Mouse (Mus musculus) cerebellum, adult (tissue): Measurements from ENCODE around the gene Gm12258.
"Not testable (repeated sequence)": the region's sequence is repeated elsewhere in the genome, so short reads cannot be mapped to it uniquely, and the experiment has no call there.

Experiments used
- ATAC-seq: cut with Nextera tagmentation; 2 replicates; pipeline ENCODE4 v1.9.2; 2017; ENCODE audit warnings: mild to moderate bottlenecking, moderate library complexity, mixed read lengths; ENCODE audit not compliant: insufficient number of reproducible peaks, low FRiP score, low TSS enrichment

Gene Gm12258

GRCm38 (mm10) chr11:58846919-58847461 is at the start of gene Gm12258:
Gene Gm12258, plus strand, starts transcription at chr11:58847158.
- peak; percentile 100 for ATAC-seq

DNA sequence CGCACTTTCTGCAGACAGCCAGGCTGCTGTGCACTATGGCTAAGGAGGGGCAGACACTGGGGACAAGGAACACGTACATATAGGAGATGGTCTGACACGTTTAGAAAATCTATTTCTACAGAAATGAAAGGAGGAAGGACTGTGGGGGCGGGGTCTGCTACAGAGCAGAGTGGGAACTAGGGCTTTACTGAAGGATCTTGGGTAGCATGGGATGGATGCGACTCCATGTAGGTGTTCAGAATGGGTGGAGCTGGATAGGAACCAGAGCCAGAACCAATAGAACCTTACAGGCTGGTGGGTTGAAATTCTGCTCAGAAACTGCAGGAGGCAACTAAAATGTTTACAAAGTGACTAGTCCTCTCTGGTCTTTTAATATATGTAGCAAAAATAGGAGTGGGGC is 47.2 kb upstream of the Gm12258 start:
- ATAC-seq: no peak

DNA sequence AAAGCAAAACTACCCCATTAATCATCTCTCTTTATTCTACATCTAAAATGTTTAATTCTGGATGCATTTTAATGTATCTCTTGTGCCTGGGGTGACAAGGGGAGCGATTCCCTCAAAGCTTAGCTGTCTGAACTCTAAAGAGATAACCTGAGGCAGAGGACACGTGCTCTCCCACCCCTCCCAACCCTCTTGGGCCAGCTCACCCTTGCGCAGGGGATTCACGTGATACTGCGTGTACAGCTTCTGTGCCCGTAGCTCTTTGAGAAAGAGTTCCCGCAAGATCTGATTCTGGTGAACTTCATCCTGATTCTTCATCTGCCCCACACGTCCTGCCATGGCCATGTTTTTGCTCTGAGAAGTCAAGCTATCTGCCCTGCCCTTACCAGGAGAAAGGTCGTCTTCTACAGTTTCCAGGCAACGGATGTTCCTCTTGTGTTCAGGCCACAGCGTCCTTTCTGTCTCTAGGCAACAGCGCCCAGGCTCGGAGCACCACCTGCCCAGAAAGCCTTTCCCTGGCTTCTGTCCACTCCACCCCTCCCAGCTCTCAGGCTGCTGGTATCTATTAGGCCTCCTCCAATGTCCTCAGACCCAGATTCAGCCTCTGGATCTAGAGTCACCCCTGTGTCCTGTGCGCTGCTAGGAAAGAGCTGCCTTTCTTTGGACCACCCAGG is 45.3 kb upstream of the Gm12258 start, which contains the start of gene Fam183b:
Gene Fam183b (minus strand): TSS at position 403 of the 671 bp plus-strand sequence.
- no peak for ATAC-seq

GRCm38 (mm10) chr11:58803871-58804270 is 43.1 kb upstream of the Gm12258 start:
- ATAC-seq: no peak

GRCm38 (mm10) chr11:58804393-58804792 is 42.6 kb upstream of the Gm12258 start:
- no peak for ATAC-seq

- ATAC-seq: no peak
These were observed 35.0 kb upstream of the Gm12258 start for GRCm38 (mm10) chr11:58812001-58812400.

GRCm38 (mm10) chr11:58814700-58815099 is 32.3 kb upstream of the Gm12258 start, which contains the start of gene Olfr313:
Gene Olfr313, plus strand, starts transcription at chr11:58815000.
- ATAC-seq: not testable (repeated sequence)

GRCm38 (mm10) chr11:58815676-58816075 is 31.3 kb upstream of the Gm12258 start:
- ATAC-seq: no peak

DNA sequence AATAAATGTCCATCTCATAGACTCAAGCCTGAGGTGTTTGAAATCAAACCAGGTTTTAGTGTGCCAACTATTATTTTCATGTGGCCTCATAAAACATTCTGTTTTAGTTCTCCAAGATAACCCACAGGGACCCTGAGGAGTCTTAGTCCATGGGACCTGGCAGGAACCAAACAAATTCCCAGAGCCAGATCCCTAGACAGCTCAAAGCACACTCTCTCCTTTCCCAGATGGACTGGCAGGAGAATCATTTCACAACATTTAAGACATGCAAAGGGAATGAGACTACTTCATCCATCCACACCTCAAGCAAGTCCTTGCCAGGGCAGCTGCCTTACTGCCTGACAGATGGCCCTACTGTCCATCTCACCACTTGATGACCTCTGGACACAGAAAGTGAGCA is 18.0 kb upstream of the Gm12258 start, which contains the start of gene Olfr312:
Gene Olfr312 (plus strand): TSS at position 301 of the 400 bp plus-strand sequence.
- not testable (repeated sequence) for ATAC-seq

DNA sequence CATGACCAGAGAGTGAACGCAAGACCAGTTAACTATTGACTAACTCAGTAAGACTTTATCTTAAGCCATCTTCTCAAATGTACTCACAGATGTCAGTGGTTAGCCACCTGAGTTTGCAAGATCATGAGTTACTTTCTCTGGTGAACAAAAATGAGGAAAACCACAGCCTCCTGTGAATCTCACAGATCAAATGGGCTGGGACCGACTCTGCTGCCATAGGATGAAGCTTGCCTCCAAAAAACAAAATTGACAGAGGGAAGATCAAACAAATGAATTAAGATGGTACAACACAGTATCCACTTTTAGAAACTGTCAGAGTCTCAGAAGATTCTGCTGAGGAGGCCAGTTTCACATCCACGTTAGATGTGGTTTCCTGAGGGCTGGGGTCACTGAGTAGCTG is 17.2 kb upstream of the Gm12258 start:
- no peak for ATAC-seq

DNA sequence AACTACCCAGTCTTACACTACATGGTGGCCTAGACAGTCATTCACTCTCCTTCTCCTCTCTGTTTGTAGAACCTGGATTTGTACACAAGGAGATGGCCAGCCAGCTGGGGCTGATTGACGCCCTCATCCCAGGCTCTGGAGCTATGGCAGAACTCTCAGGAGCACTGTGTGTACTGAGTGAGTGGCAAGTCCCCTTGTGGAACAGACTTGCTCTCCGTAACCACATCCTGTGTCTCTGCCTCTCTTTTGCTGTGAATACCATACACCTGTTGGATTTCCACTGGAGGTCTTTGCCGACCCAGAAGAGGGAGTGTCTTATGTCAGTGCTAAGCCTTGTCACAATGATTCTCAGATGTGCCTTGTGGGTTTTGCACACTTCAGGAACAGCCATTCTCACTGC is 14.4 kb upstream of the Gm12258 start:
- not testable (repeated sequence) for ATAC-seq

DNA sequence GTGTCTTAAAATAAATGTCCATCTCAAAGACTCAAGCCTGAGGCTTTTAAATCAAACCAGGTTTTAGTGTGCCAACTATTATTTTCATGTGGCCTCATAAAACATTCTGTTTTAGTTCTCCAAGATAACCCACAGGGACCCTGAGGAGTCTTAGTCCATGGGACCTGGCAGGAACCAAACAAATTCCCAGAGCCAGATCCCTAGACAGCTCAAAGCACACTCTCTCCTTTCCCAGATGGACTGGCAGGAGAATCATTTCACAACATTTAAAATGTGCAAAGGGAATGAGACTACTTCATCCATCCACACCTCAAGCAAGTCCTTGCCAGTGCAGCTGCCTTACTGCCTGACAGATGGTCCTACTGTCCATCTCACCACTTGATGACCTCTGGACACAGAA is 8.0 kb upstream of the Gm12258 start, which contains the start of gene Olfr311:
Gene Olfr311 (plus strand): TSS at position 301 of the 400 bp plus-strand sequence.
- ATAC-seq: not testable (repeated sequence)

GRCm38 (mm10) chr11:58847636-58848035 is 678 bp downstream of the Gm12258 start:
- ATAC-seq: 0 out of 2 replicates have a peak, but pooled peaks have one; percentile 7

- no peak for ATAC-seq
These were observed 2.8 kb downstream of the Gm12258 start for GRCm38 (mm10) chr11:58849731-58850130.

GRCm38 (mm10) chr11:58860744-58861143 is 13.8 kb downstream of the Gm12258 start:
- no peak for ATAC-seq

DNA sequence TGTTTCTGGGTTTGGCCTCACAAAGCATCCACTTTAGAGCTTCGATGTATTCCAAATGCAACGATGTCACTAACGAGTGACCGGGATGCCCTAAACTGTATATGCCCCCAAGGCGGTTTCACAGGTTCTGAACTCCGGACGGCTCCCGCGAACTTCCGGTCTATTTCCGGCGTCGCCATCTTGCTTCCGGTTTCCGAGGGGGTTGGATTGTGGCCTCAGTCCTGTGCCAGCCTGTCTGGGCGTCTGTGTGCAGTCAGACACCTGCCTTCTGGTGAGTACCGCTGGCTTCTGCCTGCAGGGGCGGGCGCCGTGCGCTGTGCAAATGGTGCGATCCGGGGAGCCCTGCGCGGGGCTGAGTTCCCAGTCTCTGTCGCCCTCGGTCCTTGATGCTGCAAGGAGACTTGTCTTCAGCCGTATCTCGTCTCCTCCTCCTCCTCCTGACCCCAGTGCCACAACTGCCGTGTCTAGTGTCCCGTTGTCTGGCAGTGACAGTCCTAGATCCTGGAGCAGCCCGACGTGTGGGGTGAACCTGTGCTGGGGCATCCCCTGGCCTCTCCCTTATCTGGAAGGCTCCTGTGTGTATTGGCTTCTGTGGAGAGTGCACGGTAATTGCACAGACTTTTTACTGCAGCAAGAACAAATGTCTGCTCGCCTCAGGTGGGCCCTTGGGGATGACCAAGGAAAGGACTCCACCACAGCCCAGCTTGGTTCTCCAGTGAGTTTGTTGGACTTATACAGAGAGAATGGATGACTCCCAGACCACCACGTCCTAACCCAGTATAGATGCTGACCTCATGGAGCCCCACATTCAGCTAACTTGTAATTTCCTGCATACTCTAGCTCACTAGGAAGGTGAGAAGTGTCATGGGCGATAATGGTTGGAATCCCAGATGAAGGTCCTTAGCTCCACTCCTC is 20.3 kb downstream of the Gm12258 start, which contains the start of gene 2810021J22Rik:
Gene 2810021J22Rik (plus strand): TSS at position 178 of the 915 bp plus-strand sequence.
- peak; percentile 76; the same call in 1 of the 2 replicates for ATAC-seq

GRCm38 (mm10) chr11:58867954-58868330 is 21.0 kb downstream of the Gm12258 start:
- no peak for ATAC-seq

DNA sequence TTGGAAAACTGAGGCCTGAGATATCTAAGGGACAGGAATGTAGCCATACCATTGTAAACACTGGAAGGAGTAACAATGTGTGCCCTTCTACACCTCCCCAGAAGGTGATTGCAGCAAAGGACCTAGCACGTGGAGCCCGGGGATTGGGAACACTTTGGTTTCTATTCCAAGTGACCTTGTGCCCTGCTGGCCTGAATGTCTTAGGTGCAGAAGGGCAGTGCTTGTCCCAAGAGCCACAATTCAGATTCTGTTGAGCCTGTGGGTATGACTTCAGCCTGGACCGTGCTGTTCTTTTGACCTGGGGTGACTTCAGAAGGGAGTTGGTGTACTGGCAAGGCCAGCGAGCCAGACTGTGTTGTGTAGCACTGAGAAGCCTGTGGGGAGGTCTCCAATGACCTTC is 24.0 kb downstream of the Gm12258 start:
- no peak for ATAC-seq

GRCm38 (mm10) chr11:58883756-58884155 is 36.8 kb downstream of the Gm12258 start:
- no peak for ATAC-seq

GRCm38 (mm10) chr11:58890511-58890910 is 43.6 kb downstream of the Gm12258 start:
- no peak for ATAC-seq

DNA sequence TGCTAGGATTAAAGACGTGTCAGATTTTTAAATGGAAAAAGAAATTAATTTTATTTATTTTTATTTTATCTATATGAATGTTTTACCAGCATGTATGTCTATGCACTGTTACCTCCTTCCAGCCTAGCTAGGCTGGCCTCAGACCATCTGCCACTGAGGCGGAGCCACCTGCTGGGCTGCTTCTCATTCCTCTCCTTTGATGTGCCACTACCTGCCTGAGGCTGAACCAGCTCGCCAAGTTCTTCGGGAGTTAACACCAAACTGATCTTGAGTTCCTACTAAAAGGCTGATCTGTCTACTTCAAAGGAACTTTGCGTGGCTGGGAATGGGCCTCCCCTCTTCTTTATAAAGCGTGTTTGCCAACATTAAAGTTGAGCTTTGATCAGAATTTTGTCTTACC is 47.5 kb downstream of the Gm12258 start:
- no peak for ATAC-seq
